Mouse (Mus musculus): ENCODE data around the gene Pde7b. TPM values are rescaled to one million over a fixed set of nuclear protein-coding genes. Genes with fewer than 3 reads are reported as not detected.

Gene Pde7b
- polyA plus RNA-seq, 1 experiment from 2014 or later = 0.29 TPM

DNA sequence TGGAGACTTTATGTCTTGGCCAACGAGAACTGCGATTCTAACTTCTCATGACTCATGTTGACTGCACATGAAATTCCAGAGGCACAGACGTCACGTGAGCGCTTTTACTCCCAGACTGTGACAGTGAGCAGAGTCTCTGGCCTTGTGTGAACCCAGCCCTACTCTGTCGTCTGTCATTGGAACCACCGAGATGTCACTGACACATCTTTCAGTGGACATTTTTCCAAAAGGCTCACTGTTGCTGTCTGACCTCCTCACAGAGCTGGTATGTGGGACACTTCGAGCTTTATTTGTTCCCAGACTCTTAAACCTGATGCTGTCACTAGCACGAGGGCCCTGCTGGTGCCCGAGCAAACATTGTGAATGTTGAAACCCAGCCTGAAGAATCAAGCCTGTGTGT lies 315.7 kb downstream of the Pde7b start:
- ATAC-seq (ENCODE audit: low read depth) (no peak), DNase-seq (no peak)
- no peak overlapping the region for H3K27ac ChIP-seq
- no peak overlapping the region for H3K4me2 ChIP-seq
- 73% methylated on average over 10 of the region's 10 CpGs for WGBS (ENCODE audit: insufficient replicate concordance)
- H3K36me3 ChIP-seq = no peaks in the 10 kb centered on the region
- H3K27me3 ChIP-seq = no peaks in the 10 kb centered on the region
- no peaks in the 10 kb centered on the region for H3K4me1 ChIP-seq (replicated peaks)
- H3K9ac ChIP-seq = no peak overlapping the region
- no peak overlapping the region for H3K4me3 ChIP-seq (replicated peaks)
- H3K9me3 ChIP-seq (replicated peaks) = no peaks in the 10 kb centered on the region

DNA sequence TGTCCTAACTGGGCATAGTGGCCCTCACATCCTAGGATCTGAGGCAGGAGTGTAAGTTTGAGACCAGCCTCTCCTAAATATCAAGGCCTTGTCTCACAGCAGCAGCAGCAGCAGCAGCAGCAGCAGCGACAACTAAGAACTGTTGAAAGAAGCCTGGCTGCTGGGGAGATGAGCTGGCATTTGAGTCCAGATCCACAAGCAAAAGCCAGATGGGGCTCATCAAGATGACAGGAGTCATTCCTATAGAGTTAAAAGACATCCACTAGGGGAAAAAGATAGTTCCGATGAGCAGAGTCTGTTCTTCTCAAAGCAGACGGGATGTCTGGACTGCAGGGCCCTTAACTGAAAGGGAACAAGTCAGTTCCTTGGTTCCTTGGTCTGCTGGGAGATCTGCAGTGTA lies 316.5 kb downstream of the Pde7b start:
- Histone ChIP-seq H3K4me1 (replicated peaks) (no peaks in the 10 kb centered on the region), H3K27me3 (no peaks in the 10 kb centered on the region), H3K4me3 (replicated peaks) (no peak overlapping the region), H3K4me2 (no peak overlapping the region), H3K9ac (no peak overlapping the region), H3K9me3 (replicated peaks) (no peaks in the 10 kb centered on the region), H3K27ac (no peak overlapping the region), H3K36me3 (no peaks in the 10 kb centered on the region)
- no peak for ATAC-seq (ENCODE audit: low read depth)
- 60% methylated on average over 3 of the region's 3 CpGs for WGBS (ENCODE audit: insufficient replicate concordance)
- no peak for DNase-seq

DNA sequence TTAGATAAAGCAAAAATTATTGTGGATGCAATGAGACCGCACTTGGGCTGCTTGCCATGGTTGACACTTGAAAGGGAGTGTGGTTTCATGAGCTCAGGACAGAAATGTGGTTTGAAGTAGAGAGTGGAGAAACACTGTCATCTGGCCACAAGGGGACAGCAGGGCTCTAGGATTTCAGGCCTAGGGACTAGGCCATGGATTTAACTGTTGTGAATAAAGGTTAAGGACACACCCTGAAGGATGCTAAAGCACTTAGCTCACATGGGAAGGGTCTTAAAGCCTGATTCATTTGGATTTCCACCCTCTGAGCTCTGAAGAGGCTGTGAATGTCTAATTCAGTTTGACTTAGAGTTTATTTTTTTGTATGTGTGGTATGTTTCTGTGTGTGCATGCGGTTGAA lies 319.4 kb downstream of the Pde7b start:
- no peak overlapping the region for H3K4me3 ChIP-seq (replicated peaks)
- 70% methylated on average over 2 of the region's 2 CpGs for WGBS (ENCODE audit: insufficient replicate concordance)
- no peak overlapping the region for H3K9ac ChIP-seq
- ATAC-seq (ENCODE audit: low read depth) (no peak), DNase-seq (no peak)
- no peaks in the 10 kb centered on the region for H3K4me1 ChIP-seq (replicated peaks)
- no peak overlapping the region for H3K4me2 ChIP-seq
- H3K9me3 ChIP-seq (replicated peaks) = no peaks in the 10 kb centered on the region
- no peak overlapping the region for H3K27ac ChIP-seq
- H3K36me3 ChIP-seq = no peaks in the 10 kb centered on the region
- no peaks in the 10 kb centered on the region for H3K27me3 ChIP-seq

DNA sequence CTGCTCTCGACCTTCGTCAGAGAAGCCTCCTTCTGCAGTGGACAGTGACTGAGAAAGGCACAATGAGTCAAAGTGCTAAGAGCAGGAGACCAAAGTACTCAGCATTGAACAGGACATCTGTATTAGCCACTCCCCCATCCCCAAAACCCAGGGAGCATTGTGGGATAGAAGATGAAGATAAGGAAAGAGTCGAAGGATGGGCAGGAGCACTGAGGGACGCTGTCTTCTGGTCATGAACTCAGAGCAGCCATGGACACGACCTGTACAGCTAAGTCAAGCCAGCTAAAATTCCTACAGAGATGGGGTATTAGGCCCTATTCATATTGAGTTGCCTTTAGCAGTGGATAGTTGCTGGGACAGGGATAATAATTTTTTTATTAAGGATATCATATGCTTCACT lies 321.9 kb downstream of the Pde7b start:
- H3K4me2 ChIP-seq = no peak overlapping the region
- ATAC-seq (ENCODE audit: low read depth) (no peak), DNase-seq (no peak)
- H3K27me3 ChIP-seq = no peaks in the 10 kb centered on the region
- 61% methylated on average over 5 of the region's 5 CpGs for WGBS (ENCODE audit: insufficient replicate concordance)
- H3K9me3 ChIP-seq (replicated peaks) = no peaks in the 10 kb centered on the region
- H3K9ac ChIP-seq = no peak overlapping the region
- H3K4me3 ChIP-seq (replicated peaks) = no peak overlapping the region
- peaks cover 2% of the 10 kb centered on the region; the same call in 1 of the 2 replicates for H3K4me1 ChIP-seq (replicated peaks)
- no peaks in the 10 kb centered on the region for H3K36me3 ChIP-seq
- no peak overlapping the region for H3K27ac ChIP-seq

DNA sequence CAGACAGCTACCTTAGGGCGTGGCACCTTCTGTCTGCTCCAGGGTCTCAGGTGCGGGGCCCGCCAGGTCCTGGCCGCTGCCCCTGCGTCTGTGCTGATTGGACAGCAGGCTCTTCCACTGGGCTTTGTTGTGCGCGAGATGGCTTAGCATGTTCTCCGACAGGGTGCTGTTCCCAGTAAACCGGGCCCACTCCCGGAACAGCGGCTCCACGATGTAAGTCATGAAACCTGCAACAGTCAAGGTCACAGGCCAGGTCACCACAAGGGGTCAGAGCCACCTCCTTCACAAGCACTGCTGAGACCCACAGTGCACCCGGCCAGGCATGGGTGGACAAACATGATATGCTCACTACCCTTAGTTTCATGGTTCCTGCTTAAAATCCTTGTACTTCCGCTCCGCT lies 324.5 kb downstream of the Pde7b start:
- DNase-seq = no peak
- Histone ChIP-seq H3K36me3 (no peaks in the 10 kb centered on the region), H3K4me2 (no peak overlapping the region), H3K27me3 (no peaks in the 10 kb centered on the region), H3K27ac (no peak overlapping the region), H3K9ac (no peak overlapping the region), H3K9me3 (replicated peaks) (no peaks in the 10 kb centered on the region), H3K4me1 (replicated peaks) (peaks cover 2% of the 10 kb centered on the region; the same call in 1 of the 2 replicates), H3K4me3 (replicated peaks) (no peak overlapping the region)
- ATAC-seq (ENCODE audit: low read depth) = no peak
- 69% methylated on average over 15 of the region's 15 CpGs for WGBS (ENCODE audit: insufficient replicate concordance)

GRCm38 (mm10) chr10:20398641-20399390 lies 326.1 kb downstream of the Pde7b start:
- Histone ChIP-seq H3K4me2 (no peak overlapping the region), H3K4me3 (replicated peaks) (no peak overlapping the region), H3K9me3 (replicated peaks) (no peaks in the 10 kb centered on the region), H3K27ac (no peak overlapping the region), H3K36me3 (no peaks in the 10 kb centered on the region), H3K9ac (no peak overlapping the region), H3K4me1 (replicated peaks) (peaks cover 2% of the 10 kb centered on the region; the same call in 1 of the 2 replicates), H3K27me3 (no peaks in the 10 kb centered on the region)
- DNase-seq = no peak
- WGBS (ENCODE audit: insufficient replicate concordance) = 58% methylated on average over 12 of the region's 12 CpGs
- ATAC-seq (ENCODE audit: low read depth) = no peak

GRCm38 (mm10) chr10:20398224-20398623 lies 326.7 kb downstream of the Pde7b start:
- WGBS (ENCODE audit: insufficient replicate concordance) = 29% methylated on average over 6 of the region's 6 CpGs
- H3K9ac ChIP-seq = no peak overlapping the region
- H3K4me3 ChIP-seq (replicated peaks) = no peak overlapping the region
- no peaks in the 10 kb centered on the region for H3K9me3 ChIP-seq (replicated peaks)
- no peak for ATAC-seq (ENCODE audit: low read depth)
- no peak overlapping the region; the same call in 1 of the 2 replicates for H3K27ac ChIP-seq
- peaks cover 2% of the 10 kb centered on the region; the same call in 1 of the 2 replicates for H3K4me1 ChIP-seq (replicated peaks)
- no peaks in the 10 kb centered on the region for H3K36me3 ChIP-seq
- H3K4me2 ChIP-seq = no peak overlapping the region
- no peaks in the 10 kb centered on the region for H3K27me3 ChIP-seq
- DNase-seq = no peak

DNA sequence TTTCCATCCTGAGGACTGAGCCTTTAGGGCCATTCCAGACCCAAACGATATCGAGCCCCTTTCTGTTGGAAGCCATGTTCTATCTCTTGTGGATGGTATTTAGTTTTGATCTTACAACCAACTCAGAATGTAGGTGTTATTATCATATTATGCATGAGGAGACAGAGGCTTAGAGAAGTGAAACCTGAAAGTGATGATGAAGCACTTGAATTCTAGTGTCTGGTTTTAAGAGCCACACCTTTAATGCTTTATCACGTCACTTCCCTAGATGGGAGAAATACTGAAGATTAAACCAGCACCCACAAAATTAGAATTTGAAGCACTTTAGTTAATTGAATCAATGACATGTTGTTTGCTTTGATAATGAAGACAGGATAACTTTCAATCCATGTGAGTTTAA lies 329.1 kb downstream of the Pde7b start:
- H3K4me2 ChIP-seq = no peak overlapping the region
- H3K4me1 ChIP-seq (replicated peaks) = peaks cover 2% of the 10 kb centered on the region; the same call in 1 of the 2 replicates
- ATAC-seq (ENCODE audit: low read depth) (no peak), DNase-seq (no peak)
- no peaks in the 10 kb centered on the region for H3K36me3 ChIP-seq
- H3K27ac ChIP-seq = no peak overlapping the region
- 75% methylated on average over 3 of the region's 3 CpGs for WGBS (ENCODE audit: insufficient replicate concordance)
- H3K9ac ChIP-seq = no peak overlapping the region
- H3K4me3 ChIP-seq (replicated peaks) = no peak overlapping the region
- H3K9me3 ChIP-seq (replicated peaks) = no peaks in the 10 kb centered on the region
- H3K27me3 ChIP-seq = no peaks in the 10 kb centered on the region

DNA sequence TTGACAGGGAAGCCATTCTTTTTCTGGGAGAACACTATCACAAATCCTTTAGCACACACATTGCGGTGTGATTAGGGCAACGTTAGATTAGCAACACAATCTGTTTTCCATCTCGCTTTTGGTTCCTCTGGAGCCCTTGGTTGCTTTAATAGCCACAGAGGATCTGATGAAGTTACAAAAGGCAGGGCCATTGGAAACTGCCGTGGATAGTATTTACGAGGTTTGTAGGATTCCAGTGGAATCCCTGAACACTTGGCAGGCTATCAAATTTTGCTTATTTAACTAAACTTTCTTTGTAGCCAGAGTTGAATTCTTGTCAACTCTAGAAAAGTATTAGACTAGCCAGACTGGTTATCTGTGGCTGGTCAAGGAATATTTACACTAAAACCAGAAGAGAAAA lies 330.1 kb downstream of the Pde7b start:
- H3K4me3 ChIP-seq (replicated peaks) = no peak overlapping the region
- ATAC-seq (ENCODE audit: low read depth) (no peak), DNase-seq (no peak)
- no peak overlapping the region for H3K4me2 ChIP-seq
- no peak overlapping the region for H3K27ac ChIP-seq
- H3K4me1 ChIP-seq (replicated peaks) = peaks cover 2% of the 10 kb centered on the region; the same call in 1 of the 2 replicates
- H3K27me3 ChIP-seq = no peaks in the 10 kb centered on the region
- no peaks in the 10 kb centered on the region for H3K9me3 ChIP-seq (replicated peaks)
- no peak overlapping the region for H3K9ac ChIP-seq
- H3K36me3 ChIP-seq = no peaks in the 10 kb centered on the region
- WGBS (ENCODE audit: insufficient replicate concordance) = 66% methylated on average over 5 of the region's 5 CpGs

GRCm38 (mm10) chr10:20390568-20390967 lies 334.3 kb downstream of the Pde7b start:
- H3K9me3 ChIP-seq (replicated peaks) = no peaks in the 10 kb centered on the region
- no peaks in the 10 kb centered on the region for H3K4me1 ChIP-seq (replicated peaks)
- no peak overlapping the region for H3K9ac ChIP-seq
- no peaks in the 10 kb centered on the region for H3K27me3 ChIP-seq
- no peak overlapping the region for H3K4me3 ChIP-seq (replicated peaks)
- DNase-seq = no peak
- H3K4me2 ChIP-seq = no peak overlapping the region
- no peak for ATAC-seq (ENCODE audit: low read depth)
- H3K36me3 ChIP-seq = no peaks in the 10 kb centered on the region
- WGBS (ENCODE audit: insufficient replicate concordance) = 44% methylated on average over 3 of the region's 3 CpGs
- H3K27ac ChIP-seq = no peak overlapping the region

DNA sequence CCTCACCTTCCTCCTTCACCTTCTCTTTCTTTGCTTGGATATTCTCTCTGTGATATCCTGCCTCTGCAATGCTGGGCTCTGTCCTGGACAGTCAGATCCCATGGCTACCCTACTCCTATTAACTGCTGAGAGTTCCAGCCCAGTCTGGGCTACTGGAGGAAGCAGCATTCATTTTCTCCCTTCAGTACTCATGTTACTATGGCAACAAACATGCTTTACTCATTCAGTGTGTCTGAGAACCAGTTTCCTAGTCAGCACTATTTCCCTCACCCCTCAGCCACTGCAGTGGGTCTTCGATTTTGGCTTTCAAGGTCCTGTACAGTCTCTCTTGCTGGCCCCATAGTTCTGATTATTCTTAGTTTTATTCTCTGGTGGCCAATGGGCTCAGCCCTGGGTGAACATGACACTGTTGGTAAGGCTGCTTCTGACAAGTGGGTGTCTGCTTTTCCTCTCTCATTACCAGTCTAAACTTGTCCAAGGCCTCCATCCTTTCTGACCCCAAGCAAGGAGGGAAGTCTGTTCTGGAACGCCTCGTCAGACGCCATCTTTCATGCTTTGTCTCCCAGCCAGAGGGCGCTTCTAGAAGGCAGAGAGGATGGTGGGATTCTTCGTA lies 342.0 kb downstream of the Pde7b start:
- Histone ChIP-seq H3K4me1 (replicated peaks) (no peaks in the 10 kb centered on the region), H3K9me3 (replicated peaks) (no peaks in the 10 kb centered on the region), H3K27me3 (no peaks in the 10 kb centered on the region), H3K9ac (no peak overlapping the region), H3K4me2 (no peak overlapping the region), H3K27ac (no peak overlapping the region), H3K36me3 (no peaks in the 10 kb centered on the region), H3K4me3 (replicated peaks) (no peak overlapping the region)
- ATAC-seq (ENCODE audit: low read depth) (no peak), DNase-seq (no peak)
- 67% methylated on average over 6 of the region's 6 CpGs for WGBS (ENCODE audit: insufficient replicate concordance)

- H3K9me3 ChIP-seq (replicated peaks) = no peaks in the 10 kb centered on the region
- no peaks in the 10 kb centered on the region for H3K27me3 ChIP-seq
- no peak overlapping the region for H3K9ac ChIP-seq
- H3K36me3 ChIP-seq = no peaks in the 10 kb centered on the region
- no peak overlapping the region for H3K4me3 ChIP-seq (replicated peaks)
- H3K4me2 ChIP-seq = no peak overlapping the region
- 50% methylated on average over 3 of the region's 3 CpGs for WGBS (ENCODE audit: insufficient replicate concordance)
- DNase-seq = no peak
- H3K4me1 ChIP-seq (replicated peaks) = no peaks in the 10 kb centered on the region
- no peak for ATAC-seq (ENCODE audit: low read depth)
- H3K27ac ChIP-seq = no peak overlapping the region
Measured at GRCm38 (mm10) chr10:20381352-20381751, 343.5 kb downstream of the Pde7b start.
